ENCODE assay signal across 8 mouse cellular contexts in the genomic region with DNA sequence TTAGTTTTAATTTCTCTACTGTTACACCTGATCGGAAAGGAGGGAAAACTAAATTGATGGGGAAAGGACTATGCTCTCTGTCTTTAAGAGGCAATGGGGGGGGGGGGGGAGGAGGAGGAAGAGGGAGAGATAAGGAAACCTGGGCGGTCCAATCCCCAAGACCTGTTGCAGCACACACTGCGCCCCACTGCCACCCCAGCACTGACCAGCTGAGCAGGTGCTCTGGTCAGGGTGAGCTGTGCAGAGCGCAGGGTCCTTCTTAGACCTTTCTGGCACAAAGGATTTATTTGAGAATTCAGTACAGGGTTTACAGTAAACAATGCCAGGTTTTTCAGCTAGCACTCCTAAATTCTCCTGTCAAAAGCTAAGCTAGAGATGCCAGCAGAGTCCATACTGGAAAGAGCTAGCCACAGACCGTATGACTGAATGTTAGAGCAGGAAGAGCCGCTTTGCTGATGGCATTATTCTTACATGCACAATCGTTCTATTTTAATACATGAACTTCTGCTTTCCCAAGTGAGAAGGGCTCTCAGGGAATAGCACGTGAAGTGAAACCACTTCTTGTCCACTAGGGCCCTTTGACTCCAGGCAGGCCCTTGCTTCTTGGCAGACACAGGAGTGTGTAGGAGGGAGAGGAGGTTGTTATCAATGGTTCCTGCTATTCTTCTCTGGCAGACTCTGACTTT. TPM values are rescaled to one million over a fixed set of nuclear protein-coding genes. Genes with fewer than 3 reads are reported as not detected.
DNase-seq lines count a peak whose midpoint lies in the region; ATAC-seq and TF ChIP-seq lines count a peak whose summit lies in the region.

No protein-coding gene starts in this region.

- no peak overlapping the region for H3K4me2 ChIP-seq in forebrain, embryonic 15.5 days (replicated peaks)
- H3K4me2 ChIP-seq in hindbrain, postnatal 0 days (ENCODE audit: low read depth, low read length) = no peak overlapping the region

- WGBS in forebrain, embryonic 15.5 days = 57% methylated on average over 8 of the region's 8 CpGs
- WGBS in hindbrain, postnatal 0 days = 55% methylated on average over 8 of the region's 8 CpGs

- no peaks in the 10 kb centered on the region for H3K27me3 ChIP-seq in forebrain, embryonic 15.5 days
- H3K27me3 ChIP-seq in hindbrain, postnatal 0 days (ENCODE audit: insufficient read depth, low read length) = no peaks in the 10 kb centered on the region

- no peak overlapping the region for H3K4me3 ChIP-seq in forebrain, embryonic 15.5 days
- H3K4me3 ChIP-seq in hindbrain, postnatal 0 days (ENCODE audit: low read length) = no peak overlapping the region

- peak; percentile 67; the same call in 1 of the 2 replicates for ATAC-seq in forebrain, embryonic 15.5 days (replicated peaks)
- ATAC-seq in hindbrain, postnatal 0 days = peak; percentile 42; the same call in 1 of the 2 replicates

- H3K27ac ChIP-seq in forebrain, embryonic 15.5 days (replicated peaks) = peak overlapping the region; percentile 14; the same call in 1 of the 2 replicates
- H3K27ac ChIP-seq in hindbrain, postnatal 0 days = peak overlapping the region; percentile 26; the same call in 1 of the 2 replicates

- no peak overlapping the region for H3K9ac ChIP-seq in forebrain, embryonic 15.5 days (replicated peaks)
- no peak overlapping the region for H3K9ac ChIP-seq in hindbrain, postnatal 0 days (replicated peaks; ENCODE audit: low read length)

- no peaks in the 10 kb centered on the region for H3K36me3 ChIP-seq in forebrain, embryonic 15.5 days
- no peaks in the 10 kb centered on the region for H3K36me3 ChIP-seq in hindbrain, postnatal 0 days (ENCODE audit: insufficient read depth, low read length)

- peaks cover 6% of the 10 kb centered on the region for H3K4me1 ChIP-seq in forebrain, embryonic 15.5 days
- H3K4me1 ChIP-seq in hindbrain, postnatal 0 days (ENCODE audit: insufficient read depth, low read length) = no peaks in the 10 kb centered on the region

- no peaks in the 10 kb centered on the region for H3K9me3 ChIP-seq in forebrain, embryonic 15.5 days
- H3K9me3 ChIP-seq in hindbrain, postnatal 0 days (ENCODE audit: low read length) = 0 out of 2 replicates have a peak, but pooled peaks cover 7% of the 10 kb centered on the region

- DNase-seq in urinary bladder, postnatal 14 days (ENCODE audit: low spot score) = peak; percentile 50
- no peak for DNase-seq in urinary bladder, postnatal 25 days (ENCODE audit: low spot score)
- peak; percentile 13 for DNase-seq in hindbrain, postnatal 0 days (ENCODE audit: low spot score)
- DNase-seq in lung, postnatal 14 days = peak; percentile 50
- peak; percentile 56 for DNase-seq in testis, postnatal 10 days (ENCODE audit: low spot score)
- DNase-seq in retina, postnatal 1 day = no peak
- no peak for DNase-seq in yolk sac, embryonic 10.5 days (ENCODE audit: low spot score)

- TF ChIP-seq CTCF in hindbrain, postnatal 0 days (IDR thresholded peaks at IDR 0.05; ENCODE audit: low read depth) = no peak

RNA-seq across cellular contexts. Expression of gene Tlr1, which starts 49.3 kb away (rescaled TPM):
- 0.19 and 0.50 TPM in 2 replicates for polyA plus RNA-seq in forebrain, embryonic 15.5 days (2015; fragmentation: Nextera tagmentation; extraction: Ambion mirVana)
- total RNA-seq in hindbrain, postnatal 0 days (2014; rRNA removed) = 0.10 and 0.75 TPM in 2 replicates
- 0.24 and 0.35 TPM in 2 replicates for polyA plus RNA-seq in hindbrain, postnatal 0 days (2015; fragmentation: Nextera tagmentation; extraction: Ambion mirVana)

Comparison
In these comparisons a context has a peak if more than half of its experiments do, and no peak if none do; other contexts are left out.
1. DNase-seq: peak in urinary bladder, postnatal 14 days (single experiment), hindbrain, postnatal 0 days (single experiment), lung, postnatal 14 days (single experiment) and testis, postnatal 10 days (single experiment); none in urinary bladder, postnatal 25 days (single experiment), retina, postnatal 1 day (single experiment) and yolk sac, embryonic 10.5 days (single experiment).